Mouse (Mus musculus) kidney, postnatal 0 days (tissue): ENCODE data around the gene Zfp541. TPM values are rescaled to one million over a fixed set of nuclear protein-coding genes. Genes with fewer than 3 reads are reported as not detected.

Experiments
- ATAC-seq: fragments of 200-750 bp; cut with Nextera tagmentation; replicated peaks from 2 replicates; pipeline ENCODE4 v1.8.0; 2017; ENCODE audit warnings: low read depth, moderate number of reproducible peaks, moderate TSS enrichment, moderate library complexity; ENCODE audit not compliant: low FRiP score
- DNase-seq: peaks from one replicate; pipeline ENCODE4 v3.0.0-alpha.2; 2016; ENCODE audit warnings: low spot score
- H3K27ac ChIP-seq: fragments of 300-500 bp; sonication (generic); 2 replicates; pipeline ENCODE4 v1.5.1; 2014; ENCODE audit warnings: mild to moderate bottlenecking
- H3K27me3 ChIP-seq: fragments of 300-500 bp; sonication (generic); 2 replicates; pipeline ENCODE4 v1.6.1; 2014; ENCODE audit warnings: low read length, mixed read lengths; ENCODE audit not compliant: insufficient read depth
- H3K36me3 ChIP-seq: fragments of 300-500 bp; sonication (generic); 2 replicates; pipeline ENCODE4 v1.6.1; 2014; ENCODE audit warnings: low read length, mixed read lengths; ENCODE audit not compliant: insufficient read depth
- H3K4me1 ChIP-seq: fragments of 300-500 bp; sonication (generic); replicated peaks from 2 replicates; pipeline ENCODE4 v1.6.1; 2014; ENCODE audit warnings: antibody characterized with exemption, low read length, mixed read lengths; ENCODE audit not compliant: insufficient read depth
- H3K4me2 ChIP-seq: fragments of 300-500 bp; sonication (generic); 2 replicates; pipeline ENCODE4 v1.6.1; 2014; ENCODE audit warnings: mild to moderate bottlenecking, low read length, moderate library complexity, mixed read lengths
- H3K4me3 ChIP-seq: fragments of 300-500 bp; sonication (generic); replicated peaks from 2 replicates; pipeline ENCODE4 v1.5.1; 2014; ENCODE audit warnings: low read depth, low read length
- H3K9ac ChIP-seq: fragments of 300-500 bp; sonication (generic); 2 replicates; pipeline ENCODE4 v1.6.1; 2014; ENCODE audit warnings: low read depth, low read length
- H3K9me3 ChIP-seq: fragments of 300-500 bp; sonication (generic); replicated peaks from 2 replicates; pipeline ENCODE4 v1.6.1; 2016; ENCODE audit warnings: low read length, inconsistent platforms, mixed read lengths
- CTCF ChIP-seq: IDR thresholded peaks from 2 replicates; pipeline ENCODE4 v1.5.1; 2016; ENCODE audit warnings: antibody characterized with exemption, low read depth, mild to moderate bottlenecking, moderate library complexity
- WGBS: fragments of 180-500 bp; shearing (Covaris S2); extraction: QIAGEN DNeasy Blood & Tissue Kit; methylation state at CpG from one replicate; pipeline ENCODE4 v1.1.7; 2014; 5-methylcytosine and 5-hydroxymethylcytosine counted together
- polyA plus RNA-seq: library from polyadenylated mRNA; unstranded; fragments of >200 nt; fragmentation: Nextera tagmentation; extraction: Ambion mirVana; gene quantifications from 2 replicates; pipeline ENCODE4 v1.2.1, GENCODE M21; 2015

The Zfp541 gene
- polyA plus RNA-seq, 1 experiment from 2014 or later: 0.05 TPM

DNA sequence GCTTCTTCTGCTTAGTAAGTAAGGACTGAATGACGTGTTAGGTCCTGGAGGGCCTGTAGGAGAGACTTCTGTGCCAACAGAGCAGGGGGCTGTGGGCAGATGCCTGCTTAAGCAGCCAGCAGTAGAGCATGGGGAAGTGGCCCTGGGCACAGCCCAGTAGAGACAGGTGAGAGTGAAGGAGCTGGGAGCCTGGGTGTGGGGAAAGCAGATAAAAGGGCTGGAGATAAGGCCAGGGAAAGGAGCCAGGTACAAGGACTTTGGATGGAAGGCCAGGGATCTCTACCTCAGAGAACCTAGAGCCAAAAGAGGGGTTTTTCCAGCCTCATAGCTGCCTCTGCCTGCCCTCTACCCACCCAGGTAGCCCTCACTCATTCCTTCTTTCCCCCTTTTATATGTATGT lies 28.6 kb upstream of the Zfp541 start:
- DNase-seq (no peak), ATAC-seq (no peak)
- Histone ChIP-seq H3K4me3 (no peak overlapping the region), H3K4me1 (no peaks in the 10 kb centered on the region), H3K36me3 (no peaks in the 10 kb centered on the region), H3K9ac (no peak overlapping the region), H3K27ac (0 out of 2 replicates have a peak overlapping the region, but pooled peaks have one; percentile 42), H3K27me3 (no peaks in the 10 kb centered on the region), H3K4me2 (no peak overlapping the region), H3K9me3 (no peaks in the 10 kb centered on the region)
- 88% methylated on average over 1 of the region's 1 CpGs for WGBS
- no peak for TF ChIP-seq CTCF

DNA sequence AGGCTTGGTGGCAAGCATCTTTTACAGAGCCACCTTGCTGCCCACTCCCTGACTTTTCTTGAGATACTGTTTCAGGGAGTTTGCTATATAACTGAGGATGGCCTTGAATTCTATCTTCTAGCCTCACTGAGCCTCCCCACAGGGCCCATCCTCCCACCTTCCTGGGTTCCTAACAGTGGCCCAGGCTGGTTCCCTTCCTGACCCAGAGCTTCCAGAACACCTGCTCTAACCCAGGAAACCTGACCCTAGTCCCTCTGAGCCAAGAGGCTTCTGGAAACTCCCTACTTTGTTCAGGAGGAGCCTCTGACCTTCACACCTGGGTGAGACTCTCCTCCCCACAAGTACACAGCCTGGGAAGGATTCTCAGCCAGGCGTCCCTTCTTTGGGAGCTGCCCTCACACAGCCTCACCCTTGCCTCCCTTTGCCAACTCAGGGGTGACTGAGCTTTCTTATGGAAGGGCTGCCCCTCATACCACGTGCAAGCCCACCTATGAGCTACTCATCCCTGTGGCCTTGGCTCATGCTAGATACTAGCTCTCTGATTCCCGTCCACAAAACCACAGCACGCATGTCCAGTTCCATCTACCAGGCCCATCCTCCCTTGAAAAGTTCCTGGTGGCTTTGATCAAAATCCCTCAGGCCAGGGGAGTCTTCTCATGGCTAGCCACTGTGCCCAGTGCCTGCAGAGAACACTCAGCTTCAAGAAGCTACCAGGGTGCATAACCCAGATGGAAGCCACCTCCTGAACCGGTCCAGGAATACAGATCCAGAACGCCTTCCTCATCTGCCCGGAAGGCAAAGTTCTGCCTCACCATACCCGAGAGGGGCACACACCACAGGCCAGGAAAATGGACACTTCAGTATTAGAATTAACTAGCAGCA lies 27.8 kb upstream of the Zfp541 start:
- ATAC-seq: peak; percentile 79
- Histone ChIP-seq H3K27me3 (no peaks in the 10 kb centered on the region), H3K4me2 (no peak overlapping the region), H3K36me3 (no peaks in the 10 kb centered on the region), H3K27ac (peak overlapping the region; percentile 42; the same call in 1 of the 2 replicates), H3K9me3 (no peaks in the 10 kb centered on the region), H3K4me3 (no peak overlapping the region), H3K9ac (no peak overlapping the region), H3K4me1 (no peaks in the 10 kb centered on the region)
- TF ChIP-seq CTCF: no peak
- WGBS: 70% methylated on average over 8 of the region's 8 CpGs
- peak; percentile 64 for DNase-seq

DNA sequence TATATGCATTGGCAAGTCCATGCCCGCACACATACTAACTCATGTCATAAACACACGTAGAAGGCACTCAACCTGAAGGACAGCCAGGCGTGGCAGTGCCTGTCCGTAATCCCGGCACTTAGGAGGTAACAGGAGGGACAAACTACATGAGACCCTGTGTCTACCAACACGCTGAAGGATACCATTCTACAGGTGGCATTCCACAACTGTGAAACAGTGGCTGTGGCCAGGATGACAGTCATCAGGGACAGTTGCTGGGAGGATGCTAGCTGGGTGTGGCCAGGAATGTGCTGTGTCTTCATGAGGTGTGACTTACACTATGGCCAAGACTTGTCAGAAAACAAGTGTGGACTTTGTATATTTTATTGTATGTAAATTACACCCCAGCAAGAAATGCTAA lies 24.6 kb upstream of the Zfp541 start:
- TF ChIP-seq CTCF: no peak
- WGBS: 92% methylated on average over 6 of the region's 6 CpGs
- no peak for ATAC-seq

GRCm38 (mm10) chr7:16039363-16039762 lies 22.3 kb upstream of the Zfp541 start:
- DNase-seq (no peak), ATAC-seq (no peak)
- Histone ChIP-seq H3K36me3 (no peaks in the 10 kb centered on the region), H3K9ac (no peak overlapping the region), H3K4me1 (peaks cover 10% of the 10 kb centered on the region; the same call in 1 of the 2 replicates), H3K4me3 (no peak overlapping the region), H3K9me3 (no peaks in the 10 kb centered on the region), H3K4me2 (no peak overlapping the region), H3K27ac (no peak overlapping the region), H3K27me3 (no peaks in the 10 kb centered on the region)
- 93% methylated on average over 5 of the region's 5 CpGs for WGBS
- no peak for TF ChIP-seq CTCF

More for the DNA sequence above, 24.6 kb upstream of the Zfp541 start:
- Histone ChIP-seq H3K27ac (no peak overlapping the region), H3K9me3 (no peaks in the 10 kb centered on the region), H3K27me3 (no peaks in the 10 kb centered on the region), H3K4me1 (no peaks in the 10 kb centered on the region), H3K9ac (no peak overlapping the region), H3K4me2 (no peak overlapping the region), H3K36me3 (no peaks in the 10 kb centered on the region), H3K4me3 (no peak overlapping the region)
- no peak for DNase-seq

- Histone ChIP-seq H3K4me3 (no peak overlapping the region), H3K9ac (no peak overlapping the region), H3K27ac (peak overlapping the region; percentile 1; the same call in 1 of the 2 replicates), H3K36me3 (no peaks in the 10 kb centered on the region), H3K4me2 (no peak overlapping the region), H3K9me3 (no peaks in the 10 kb centered on the region), H3K27me3 (no peaks in the 10 kb centered on the region), H3K4me1 (peaks cover 23% of the 10 kb centered on the region)
- 68% methylated on average over 2 of the region's 2 CpGs for WGBS
- ATAC-seq (no peak; the same call in 1 of the 2 replicates), DNase-seq (no peak)
- TF ChIP-seq CTCF: no peak
Measured at GRCm38 (mm10) chr7:16041208-16041607, 20.4 kb upstream of the Zfp541 start.

- Histone ChIP-seq H3K4me3 (no peak overlapping the region; the same call in 1 of the 2 replicates), H3K27ac (peak overlapping the region; percentile 32), H3K4me1 (peaks cover 25% of the 10 kb centered on the region), H3K36me3 (no peaks in the 10 kb centered on the region), H3K9ac (no peak overlapping the region), H3K9me3 (no peaks in the 10 kb centered on the region), H3K4me2 (peak overlapping the region; percentile 21; the same call in 1 of the 2 replicates), H3K27me3 (no peaks in the 10 kb centered on the region)
- peak; percentile 26 for TF ChIP-seq CTCF
- no peak for ATAC-seq
- 46% methylated on average over 10 of the region's 10 CpGs for WGBS
- no peak for DNase-seq
Measured at GRCm38 (mm10) chr7:16042850-16043775, 18.5 kb upstream of the Zfp541 start.
